Mouse (Mus musculus) G1E-ER4 (cell line): ENCODE measurements around the gene Rab3ip. TPM values are rescaled to one million over a fixed set of nuclear protein-coding genes. Genes with fewer than 3 reads are reported as not detected.

Source experiments
- GATA1 ChIP-seq: IDR thresholded peaks from one replicate; pipeline ENCODE4 v1.8.0; 2012; ENCODE audit warnings: low read length, inconsistent platforms
- polyA plus RNA-seq: library from polyadenylated mRNA; stranded (reverse); fragments of >175 nt; gene quantifications from 2 replicates; pipeline ENCODE4 v1.2.3, GENCODE M21; 2012

Gene Rab3ip
- polyA plus RNA-seq, 1 experiment, result 21.2 TPM

DNA sequence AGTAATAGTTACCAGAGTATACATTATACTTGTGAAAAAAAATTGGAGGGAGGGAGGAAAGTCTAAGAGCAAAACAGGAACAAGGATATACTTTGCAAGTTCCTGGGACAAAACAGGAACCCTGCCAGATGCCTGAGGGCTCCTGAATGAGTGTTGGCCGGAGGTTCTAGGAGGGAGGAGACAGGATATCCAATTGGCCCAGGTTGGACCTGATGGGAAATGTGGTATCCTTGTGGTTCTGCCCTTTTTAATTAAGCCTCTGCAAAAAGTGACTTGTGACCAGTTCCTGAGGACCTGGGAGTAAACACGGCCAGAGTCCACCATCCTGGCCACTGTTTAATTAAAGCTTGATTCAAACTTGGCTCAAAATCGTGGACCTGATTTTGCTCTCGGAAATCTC is 18.2 kb upstream of the Rab3ip start:
- no peak for TF ChIP-seq GATA1

DNA sequence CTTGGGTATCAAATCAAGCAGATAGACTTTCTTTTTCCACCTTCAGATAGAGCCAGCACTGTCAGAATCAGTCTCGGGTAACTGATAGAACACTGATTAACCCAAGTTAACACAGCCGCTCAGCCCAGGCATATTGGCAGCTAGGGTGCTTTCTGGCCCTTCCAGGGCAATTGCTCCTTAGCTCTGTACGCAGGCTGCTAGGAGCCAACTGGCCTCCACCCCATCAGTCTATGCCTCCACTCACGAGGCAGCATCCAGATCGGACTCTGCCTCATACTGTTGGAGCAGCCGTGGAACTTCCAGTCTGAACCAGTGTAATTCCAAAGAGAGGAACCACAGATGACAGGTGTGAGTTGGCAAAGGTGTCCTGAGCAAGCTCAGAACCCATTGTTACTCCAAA is 15.5 kb upstream of the Rab3ip start:
- TF ChIP-seq GATA1, result no peak

DNA sequence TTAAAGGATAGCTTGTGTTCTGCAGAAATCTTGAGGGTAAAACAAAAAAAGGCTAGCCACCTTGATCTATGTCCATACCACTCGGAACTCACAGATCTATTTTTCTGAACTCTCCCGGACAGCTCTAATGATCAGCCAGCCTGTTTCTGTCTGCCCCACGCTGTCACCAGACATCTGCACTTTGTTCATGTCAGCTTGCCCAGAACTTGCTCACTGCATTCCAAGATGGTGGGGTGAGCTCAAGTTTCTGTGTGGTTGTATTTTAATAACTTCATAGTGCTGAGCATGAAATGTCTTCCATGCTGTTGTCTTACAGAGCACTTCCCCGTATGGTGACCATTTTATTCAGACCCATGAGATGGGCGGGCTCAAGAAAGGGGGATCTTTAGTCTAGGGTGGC is 14.7 kb upstream of the Rab3ip start:
- no peak for TF ChIP-seq GATA1

DNA sequence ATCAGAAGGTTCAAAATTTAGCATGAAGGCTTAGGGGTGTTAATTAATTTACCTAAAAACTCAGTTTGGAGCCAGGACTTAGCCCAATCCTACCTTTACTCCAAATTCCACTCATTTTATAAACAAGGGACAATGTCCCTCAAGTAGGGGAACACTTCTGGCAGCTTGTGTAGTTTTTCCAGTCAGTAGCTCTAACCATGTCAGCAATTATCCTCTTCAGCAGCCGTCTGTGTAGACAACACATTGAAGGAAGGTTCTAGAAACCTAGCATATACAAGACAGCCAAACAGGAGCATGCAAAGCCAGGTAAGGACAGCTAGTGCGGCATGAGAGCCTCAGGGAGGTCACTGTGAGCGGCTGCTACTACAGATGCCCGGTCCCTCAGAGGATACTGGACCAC is 14.0 kb upstream of the Rab3ip start:
- TF ChIP-seq GATA1, result no peak

DNA sequence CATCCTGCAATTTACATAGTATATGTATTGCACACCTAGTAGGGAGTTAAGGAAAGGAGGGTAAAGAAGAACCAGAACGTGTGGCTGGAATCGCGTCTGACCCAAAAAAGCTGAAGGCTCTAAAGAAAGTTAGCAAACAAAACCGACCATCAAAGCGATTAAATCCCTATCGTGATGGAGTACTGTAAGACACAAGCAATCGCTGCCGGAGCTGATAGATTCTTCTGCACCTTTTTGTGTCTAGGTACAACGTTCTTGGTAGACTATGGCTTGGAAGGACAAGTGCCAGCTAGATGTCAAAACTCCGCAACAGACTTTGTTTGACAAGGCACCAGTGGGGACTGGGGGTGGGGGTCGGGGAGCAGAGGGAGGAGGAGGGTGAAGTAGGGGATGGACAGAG is 13.5 kb upstream of the Rab3ip start:
- no peak for TF ChIP-seq GATA1

DNA sequence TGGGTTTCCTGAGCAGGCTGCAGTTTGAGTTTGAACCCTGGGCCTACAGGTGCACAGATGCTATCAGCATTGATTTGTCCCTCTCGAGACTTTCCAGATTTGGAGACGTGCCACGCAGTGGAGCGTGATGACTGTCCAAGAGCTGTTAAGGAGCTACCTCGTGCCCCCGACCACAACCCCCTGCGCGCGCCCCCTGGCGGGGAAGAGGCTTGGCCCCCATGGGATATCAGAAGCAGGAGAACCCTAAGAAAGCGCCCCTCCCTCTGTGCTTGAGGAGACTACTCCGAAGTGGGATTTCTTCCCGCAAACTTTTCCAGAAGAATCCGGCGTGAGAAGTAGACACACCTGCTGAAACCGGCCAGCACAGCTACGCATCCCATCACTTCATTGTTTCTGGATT is 12.2 kb upstream of the Rab3ip start:
- no peak for TF ChIP-seq GATA1

DNA sequence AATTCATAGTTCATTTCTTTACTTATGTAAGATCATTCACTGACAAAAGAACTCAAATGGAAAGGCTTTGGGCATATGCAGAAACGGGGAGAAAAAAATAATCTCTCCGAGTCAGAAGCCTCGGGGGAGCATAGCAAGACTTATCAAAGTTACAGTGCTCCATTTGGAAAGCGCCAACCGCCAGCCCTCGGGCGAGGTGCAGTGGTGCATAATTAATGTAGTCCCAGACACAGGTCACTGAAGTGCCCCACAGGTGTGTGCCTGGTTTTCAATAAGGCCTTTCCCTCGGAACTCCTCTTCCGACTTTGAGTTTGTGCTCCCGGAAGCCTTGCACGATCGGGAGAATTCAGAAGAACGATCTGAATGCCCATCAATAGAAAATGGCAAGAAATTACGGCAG is 11.6 kb upstream of the Rab3ip start:
- no peak for TF ChIP-seq GATA1

DNA sequence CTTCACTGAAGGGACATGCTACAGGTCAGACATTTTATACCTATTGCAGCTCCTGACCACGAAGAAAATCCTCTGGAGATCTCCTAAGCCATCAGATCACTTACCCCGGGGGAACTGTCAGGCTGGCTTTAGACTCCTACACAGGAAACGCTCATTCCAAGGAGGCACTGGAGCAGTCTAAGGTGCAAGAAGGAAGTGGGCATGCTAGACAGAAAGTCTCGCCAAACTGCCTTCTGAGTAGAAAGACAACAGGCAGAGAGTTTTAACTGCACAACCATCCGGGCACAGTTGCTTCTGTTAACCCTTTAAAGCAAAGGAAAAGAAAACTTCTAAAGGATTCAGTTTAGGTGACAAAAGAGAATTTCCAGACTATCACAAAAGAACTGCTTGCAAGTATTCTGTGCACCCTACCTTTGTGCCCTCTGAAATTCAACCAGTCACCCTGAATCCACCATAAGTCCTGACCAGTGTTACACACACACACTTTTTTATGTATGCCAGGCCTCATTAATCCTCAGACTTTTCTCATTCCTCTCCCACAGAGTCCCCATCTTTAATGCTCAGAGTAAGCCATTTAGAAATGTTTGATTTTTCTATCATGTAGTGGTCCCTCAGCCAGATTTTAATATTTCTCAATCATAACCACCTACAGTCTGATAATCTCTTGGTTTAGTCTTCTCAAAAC is 7.4 kb upstream of the Rab3ip start:
- TF ChIP-seq GATA1, result no peak

DNA sequence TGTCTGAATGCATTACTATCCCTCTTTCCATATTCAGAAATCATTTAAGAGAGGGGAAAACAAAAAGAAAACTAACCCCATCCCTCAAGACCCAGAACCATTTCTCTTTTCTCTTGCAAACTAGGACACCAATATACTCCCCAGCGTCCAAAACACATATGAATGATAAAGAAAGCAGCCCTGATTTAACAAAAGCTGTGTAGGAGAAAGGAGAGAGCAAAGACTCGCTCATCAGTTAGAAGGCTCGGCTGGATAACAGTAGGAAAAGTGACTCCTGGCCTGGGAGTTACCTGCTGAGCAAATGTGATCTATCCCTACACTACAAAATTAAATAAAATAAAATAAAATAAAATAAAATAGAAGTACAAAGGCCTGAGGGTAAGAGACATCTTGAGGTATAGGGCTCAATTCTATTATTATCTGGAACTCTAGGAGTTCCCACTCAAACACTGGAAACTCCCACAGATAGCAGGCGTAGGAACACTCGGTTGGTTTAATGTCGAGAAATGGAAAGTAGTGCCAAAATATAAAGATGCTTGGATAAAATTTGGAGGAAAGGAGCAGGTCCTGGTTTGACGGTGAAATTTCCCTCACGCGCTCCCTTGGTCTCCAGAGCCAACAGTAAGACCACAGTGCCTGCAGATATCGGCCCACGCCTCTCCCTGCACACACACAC is 6.1 kb upstream of the Rab3ip start:
- no peak for TF ChIP-seq GATA1

DNA sequence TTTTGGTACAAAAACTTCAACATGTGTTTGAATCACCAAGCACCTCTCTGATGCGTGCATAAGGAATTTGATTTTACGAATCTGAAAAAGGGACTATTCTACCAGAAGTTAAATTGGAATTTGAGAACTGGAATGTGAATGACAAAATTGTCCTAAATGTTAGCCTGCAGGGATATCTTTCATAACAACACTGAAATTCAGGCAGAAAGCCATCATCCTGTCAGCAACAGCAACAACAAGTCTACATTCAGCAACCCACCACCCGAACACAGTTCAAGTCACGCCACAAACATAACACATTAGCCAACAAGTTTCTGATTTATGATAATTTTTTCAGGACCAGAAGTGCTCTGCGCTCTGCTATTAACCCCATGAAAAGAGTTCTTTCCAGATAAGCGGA is 4.6 kb upstream of the Rab3ip start:
- no peak for TF ChIP-seq GATA1

DNA sequence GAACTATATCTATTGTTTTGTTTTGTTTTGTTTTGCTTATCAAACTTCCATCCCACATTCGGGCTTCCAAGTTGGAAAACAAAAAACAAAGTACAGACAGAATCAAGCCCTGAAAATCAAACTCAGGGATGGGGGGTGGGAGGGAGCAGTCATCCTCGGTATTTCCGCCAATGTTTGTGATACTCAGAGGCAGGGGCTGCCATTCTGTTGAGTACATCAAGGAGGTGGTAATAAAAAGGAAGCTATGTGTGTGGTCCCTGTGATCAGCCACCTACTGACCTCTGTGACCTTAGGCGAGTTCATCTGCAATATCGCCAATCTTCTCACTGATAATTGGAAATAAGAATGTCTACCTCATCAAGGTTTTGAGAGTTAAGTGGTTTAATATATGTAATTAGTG is 317 bp upstream of the Rab3ip start:
- no peak for TF ChIP-seq GATA1

DNA sequence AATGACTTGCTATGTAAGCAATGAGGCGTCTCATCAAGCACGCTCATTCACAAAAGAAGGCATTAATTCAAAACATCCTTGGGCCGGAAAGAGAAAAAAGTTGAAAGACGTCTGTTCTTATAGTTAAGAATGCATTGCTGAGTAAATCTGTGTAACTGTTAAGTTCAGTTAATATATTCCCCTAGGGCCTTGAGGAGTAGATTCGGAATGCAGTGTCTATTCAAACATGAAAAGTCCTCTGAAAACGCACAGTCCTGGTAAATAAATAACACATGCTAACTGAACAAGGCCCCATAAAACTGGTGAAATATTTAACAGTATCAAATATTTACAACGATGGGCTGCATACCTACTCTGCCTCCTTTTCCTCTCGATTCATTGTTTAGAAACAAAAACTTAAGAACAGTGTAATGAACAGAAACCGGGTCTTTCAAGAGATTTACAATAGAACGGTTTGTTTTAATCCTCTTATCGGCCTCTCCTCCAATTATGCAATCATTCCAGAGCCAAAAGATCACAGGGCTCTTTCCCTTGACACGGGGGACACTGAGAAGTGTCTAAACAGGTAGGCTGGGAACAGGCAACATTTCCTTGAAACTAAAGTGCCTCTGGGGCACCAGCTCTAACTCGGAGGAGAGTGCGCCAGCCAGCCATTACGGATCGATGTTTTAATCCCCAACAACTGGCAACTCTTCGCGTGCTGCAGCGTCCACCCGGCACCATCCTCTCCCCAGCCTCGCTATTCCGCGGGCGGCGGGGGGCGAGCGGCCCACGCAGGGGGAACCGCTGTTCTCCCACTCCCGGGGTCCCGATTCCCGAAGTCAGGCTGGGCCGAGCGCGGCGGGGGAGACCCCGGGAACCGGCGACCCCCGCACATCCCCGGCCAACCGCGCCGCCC is 1.2 kb downstream of the Rab3ip start:
- TF ChIP-seq GATA1, result no peak

DNA sequence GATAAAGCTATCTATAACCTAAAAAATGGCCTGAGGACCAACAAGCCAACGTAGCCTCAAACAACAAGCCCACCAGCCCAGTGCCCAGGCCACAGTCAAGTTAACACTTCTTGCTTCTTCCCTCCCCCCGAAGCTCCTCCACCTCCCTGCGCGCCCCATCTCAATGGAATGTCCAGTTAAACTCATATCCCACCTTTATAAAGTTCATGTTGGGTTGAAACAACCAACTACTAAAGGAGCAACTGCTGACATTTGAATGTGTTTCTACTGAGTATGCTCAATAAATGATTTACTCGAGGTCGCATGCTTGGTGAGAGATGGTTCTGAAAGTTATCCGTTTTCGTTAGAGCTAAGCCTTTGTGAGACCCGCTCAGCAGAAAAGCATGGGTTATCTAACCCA is 2.2 kb downstream of the Rab3ip start:
- TF ChIP-seq GATA1, result no peak

DNA sequence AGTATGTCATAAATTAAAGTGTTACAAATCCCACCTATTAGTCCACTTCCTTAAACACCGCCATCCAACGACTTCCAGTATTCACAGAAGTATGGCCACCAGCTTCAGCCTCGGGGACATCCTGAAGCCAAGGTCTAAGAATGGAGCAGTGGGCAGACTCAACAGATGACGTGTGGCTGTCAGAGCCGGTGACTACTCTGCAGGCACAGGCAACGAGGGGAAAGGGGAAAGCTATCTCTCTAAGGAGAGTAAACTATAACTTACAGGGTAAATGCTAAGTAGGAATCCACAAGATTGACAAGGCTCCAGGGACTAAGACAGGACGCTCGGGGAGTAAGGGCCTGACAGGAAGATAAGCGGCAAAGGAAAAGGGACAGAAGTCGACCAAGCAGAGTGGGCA is 5.6 kb downstream of the Rab3ip start:
- no peak for TF ChIP-seq GATA1

DNA sequence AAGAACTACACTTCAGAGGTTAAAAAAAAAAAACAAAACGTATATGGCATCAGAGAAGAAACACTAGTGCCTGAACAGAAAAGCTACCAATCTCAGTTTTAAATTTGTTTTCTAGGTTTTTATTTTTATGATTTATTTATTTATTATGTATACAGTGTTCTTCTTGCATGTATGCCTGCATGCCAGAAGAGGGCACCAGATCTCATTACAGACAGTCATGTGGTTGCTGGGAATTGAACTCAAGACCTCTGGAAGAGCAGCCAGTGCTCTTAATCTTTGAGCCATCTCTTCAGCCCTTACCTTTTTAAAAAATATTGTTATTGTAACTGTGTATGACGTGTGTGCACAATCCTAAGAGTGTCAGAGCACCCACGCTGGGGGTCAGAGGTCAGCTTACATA is 6.4 kb downstream of the Rab3ip start:
- no peak for TF ChIP-seq GATA1

DNA sequence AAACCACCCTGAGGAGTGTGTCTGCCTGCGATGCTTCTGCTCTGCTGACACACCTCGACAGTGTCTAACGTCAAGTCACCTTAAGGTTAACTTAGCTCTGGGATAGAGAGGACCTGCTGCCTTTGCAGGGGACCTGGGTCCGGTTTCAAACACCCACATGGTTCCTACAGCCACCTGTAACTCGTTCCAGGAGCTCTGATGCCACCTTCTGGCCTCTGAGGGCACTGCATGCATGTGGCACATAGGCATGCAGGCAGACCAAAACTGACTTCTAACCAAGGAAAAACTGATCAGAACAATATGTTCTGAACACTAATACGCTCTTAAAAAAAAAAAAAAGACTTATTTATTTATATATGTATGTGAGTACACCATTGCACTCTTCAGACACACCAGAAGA is 7.5 kb downstream of the Rab3ip start:
- TF ChIP-seq GATA1, result no peak
